1 mouse cellular context compared by ENCODE assay signal in genomic region chr1:85650524-85650923, GRCm38 (mm10). TPM values are rescaled to one million over a fixed set of nuclear protein-coding genes. Genes with fewer than 3 reads are reported as not detected.
"Had no signal": no experiment of that assay in that cellular context is flagged by ENCODE, and none has a peak within 500 bp of the region (broad histone marks: within the 10 kb centered on the region; RNA-seq: fewer than 3 reads in every experiment).

No protein-coding gene starts in this region.

RNA-seq across cellular contexts. Expression of gene Sp110, which starts 51.9 kb away (rescaled TPM):
- polyA plus RNA-seq: myocyte had no signal
